Mouse (Mus musculus) lung, postnatal 10 days (tissue): ENCODE data around the gene Crlf3.
"Not testable (repeated sequence)": the region's sequence is repeated elsewhere in the genome, so short reads cannot be mapped to it uniquely, and the experiment has no call there.

Experiments
- DNase-seq: peaks from one replicate; pipeline ENCODE4 v3.0.0; 2021

Gene Crlf3

DNA sequence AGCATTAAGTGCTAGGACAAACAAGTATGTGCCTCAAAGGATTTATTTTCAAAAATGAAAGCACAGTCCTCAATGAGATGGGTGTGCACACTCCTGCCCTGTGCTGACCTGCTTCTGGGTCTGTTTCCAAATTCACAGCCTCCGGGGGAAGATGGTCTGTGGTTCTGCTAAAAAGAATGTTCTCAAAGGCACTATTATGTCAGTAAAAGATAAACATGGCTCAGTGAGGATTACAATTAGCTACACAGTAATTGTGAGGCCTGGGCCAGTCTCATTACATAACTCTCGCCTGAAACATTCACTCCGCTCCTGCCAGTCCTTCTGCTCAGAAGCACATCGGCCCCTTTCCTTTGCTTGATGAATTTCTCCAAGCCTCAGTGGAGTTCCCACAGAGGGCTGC is 18.6 kb downstream of the Crlf3 start:
- DNase-seq = no peak

DNA sequence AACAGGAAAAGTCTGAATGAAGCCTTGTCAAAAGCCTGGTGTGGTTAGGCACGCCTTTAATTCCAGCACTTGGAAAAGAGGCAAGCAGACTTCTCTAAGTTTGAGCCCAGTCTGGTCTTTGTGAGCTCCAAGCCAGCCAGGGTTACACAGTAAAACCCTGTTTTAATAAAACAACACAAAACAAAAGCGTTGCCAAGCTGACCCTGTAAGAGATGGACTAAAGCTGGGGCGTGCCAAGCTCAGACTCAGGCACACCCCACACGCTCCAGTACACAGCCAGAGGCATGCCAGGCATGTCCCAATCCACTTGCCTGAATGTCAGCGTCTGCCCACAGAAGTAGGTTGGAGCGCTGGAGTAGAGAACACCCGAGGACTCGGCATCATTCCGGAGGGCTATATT is 24.6 kb downstream of the Crlf3 start:
- peak; percentile 33 for DNase-seq

DNA sequence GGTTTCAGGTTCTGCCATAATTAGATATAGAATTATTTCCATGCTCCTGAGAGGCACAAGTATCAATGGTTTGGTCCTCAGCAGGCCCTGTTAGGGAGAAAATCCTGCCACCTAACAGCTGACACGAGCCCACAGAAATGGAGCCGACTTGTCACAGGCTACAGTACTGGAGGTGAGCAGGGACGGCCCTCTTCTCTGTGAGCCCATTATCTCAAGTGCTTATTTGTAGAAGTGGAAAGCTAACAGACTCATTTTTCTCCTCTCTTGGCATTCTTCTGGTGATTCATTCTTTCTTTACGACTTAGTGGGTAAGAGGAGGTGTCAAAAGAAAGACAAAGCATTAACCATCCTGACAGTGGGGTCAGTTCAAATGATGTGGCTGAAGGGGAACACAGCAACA is 26.1 kb downstream of the Crlf3 start:
- no peak for DNase-seq

DNA sequence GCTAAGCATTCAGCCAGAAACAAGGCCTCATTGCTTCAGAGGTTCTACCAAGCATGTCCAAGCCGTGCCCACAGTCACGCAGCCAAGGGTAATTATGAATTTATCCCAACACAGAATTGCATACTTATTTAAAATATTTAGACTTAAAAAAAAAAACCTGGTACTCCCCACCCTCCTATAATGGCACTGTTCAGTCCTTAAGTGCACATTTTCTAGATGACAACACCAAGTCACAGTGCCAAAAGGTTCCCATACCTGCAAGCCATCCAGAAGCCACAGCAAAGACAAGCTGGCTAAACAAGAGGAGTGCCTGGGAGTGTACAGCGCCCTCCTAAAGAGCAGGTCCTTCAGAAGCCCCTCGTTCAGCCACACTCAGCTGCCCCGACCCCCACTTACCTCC is 27.6 kb downstream of the Crlf3 start:
- no peak for DNase-seq

DNA sequence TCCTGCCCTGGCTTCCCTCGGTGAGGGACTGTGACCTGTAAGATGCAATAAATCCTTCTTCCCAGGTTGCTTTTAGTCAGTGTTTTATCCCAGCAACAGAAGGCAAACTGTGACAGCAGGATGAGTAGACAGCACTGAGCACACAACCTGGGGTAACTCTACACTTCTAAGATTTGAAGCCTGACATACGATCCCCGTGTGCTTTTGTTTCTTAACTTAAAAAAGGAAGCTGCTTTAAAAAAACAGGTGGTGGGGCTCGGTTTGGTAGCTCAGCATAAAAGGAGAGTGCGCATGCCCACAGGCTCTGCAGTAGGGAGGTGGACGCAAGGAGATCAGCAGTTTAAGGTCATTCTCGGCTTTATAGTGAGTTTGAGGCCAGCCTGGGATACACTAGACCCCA is 28.3 kb downstream of the Crlf3 start:
- no peak for DNase-seq

DNA sequence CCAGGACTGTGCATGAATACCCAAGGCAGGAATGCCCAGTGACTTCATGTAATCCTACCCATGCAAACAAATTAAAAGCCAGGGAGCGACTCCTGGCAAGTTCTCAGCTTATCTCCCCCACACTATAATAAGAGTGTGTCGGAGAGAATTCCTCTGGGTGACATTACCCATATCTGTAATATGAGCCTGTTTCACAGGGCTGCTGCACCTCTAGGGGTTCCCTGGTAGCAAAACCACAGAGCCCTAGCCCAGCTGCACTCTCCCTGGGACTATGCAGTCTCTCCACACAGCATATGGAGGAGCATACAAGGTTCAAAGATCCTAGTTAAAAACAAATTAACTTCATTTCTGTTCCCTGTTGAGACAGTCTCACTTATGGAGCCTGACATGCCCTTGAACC is 30.7 kb downstream of the Crlf3 start:
- peak; percentile 8 for DNase-seq

DNA sequence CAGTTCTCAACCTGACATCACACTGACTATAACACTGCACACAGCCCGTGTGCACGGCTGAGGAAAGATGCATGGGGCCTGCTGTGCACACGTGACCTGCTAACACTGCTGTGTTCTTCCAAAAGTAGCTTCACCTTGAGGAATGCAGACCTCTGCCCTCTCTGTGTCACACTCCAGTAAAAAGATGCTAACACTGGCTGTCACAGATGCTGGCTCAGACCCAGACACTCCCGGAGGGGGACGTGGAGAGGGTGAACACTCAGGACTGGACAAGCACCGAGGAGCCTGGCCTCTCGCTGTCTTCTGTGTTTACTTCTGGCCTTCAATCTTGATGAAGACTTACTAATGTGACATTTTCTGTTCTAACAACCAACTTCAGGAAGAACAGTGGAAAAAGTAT is 33.9 kb downstream of the Crlf3 start:
- DNase-seq = no peak

DNA sequence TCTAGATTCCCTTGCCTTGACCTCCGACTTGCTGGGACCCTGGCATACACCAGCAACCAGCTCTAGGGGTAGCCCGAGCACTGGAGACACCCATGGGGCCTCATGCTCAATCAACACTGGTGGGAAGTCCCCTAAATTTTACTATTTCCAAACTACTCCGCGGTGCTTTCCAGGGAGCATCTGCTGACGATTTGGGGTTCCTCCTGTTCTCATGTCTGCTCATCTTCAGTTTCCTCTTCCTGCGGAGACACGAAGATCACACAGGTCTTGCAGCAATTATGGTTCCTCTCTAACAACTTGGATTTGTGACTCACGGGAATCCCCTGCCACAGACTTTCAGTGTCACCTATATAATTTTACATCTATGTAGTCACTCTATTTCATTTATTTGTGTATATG is 37.4 kb downstream of the Crlf3 start:
- no peak for DNase-seq

DNA sequence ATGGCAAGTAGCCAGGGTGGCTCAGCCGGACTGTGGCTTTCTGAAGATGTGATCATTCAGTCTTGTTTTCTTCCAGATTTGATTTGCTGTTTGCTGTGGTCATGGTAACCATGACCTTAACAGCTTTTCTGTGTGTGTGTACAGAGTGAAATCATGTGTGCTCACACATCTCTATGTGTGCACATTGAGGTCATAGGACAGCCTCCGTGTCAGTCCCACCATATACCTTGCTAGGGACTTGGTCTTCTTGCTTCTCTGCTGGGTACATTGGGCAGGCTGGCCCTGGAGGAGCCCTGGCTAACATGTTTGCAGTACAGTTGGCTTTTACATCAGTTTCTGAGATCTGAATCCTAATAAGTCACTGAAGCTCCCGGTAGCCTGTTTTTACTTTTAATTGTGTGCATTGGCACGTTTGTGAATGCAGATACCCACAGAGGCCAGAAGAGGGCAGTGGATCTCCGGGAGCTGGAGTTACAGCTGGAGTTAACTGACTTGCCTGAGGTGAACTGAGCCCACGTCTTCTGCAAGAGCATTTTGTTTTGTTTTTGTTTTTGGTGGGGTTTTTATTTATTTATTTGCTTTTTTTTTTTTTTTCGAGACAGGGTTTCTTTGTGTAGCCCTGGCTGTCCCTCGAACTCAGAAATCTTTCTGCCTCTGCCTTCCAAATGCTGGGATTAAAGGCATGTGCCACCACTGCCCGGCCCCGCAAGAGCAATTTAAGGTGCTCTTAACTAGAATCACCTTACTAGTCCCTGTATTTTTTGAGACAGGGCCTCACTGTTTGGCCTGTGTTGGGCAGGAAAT is 38.0 kb downstream of the Crlf3 start:
- DNase-seq = peak; percentile 72

DNA sequence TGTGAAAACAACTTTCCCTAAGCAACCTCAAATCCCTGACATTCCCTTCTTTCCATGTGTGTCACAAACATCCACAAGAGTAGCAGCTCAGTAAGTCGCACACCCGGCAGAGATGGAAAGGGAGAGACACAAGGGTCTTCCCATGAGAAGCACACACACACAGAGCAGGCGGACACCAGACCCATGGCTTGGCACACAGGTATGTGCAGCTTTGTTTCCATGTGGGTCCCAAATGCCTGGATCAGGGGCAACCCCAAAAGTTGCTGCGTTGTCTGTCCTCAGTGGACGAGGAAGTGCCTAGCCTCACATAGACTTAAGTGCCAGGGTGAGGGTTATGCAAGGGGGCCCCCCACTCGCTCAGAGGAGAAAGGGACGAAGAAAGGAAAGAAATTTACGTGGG is 43.3 kb downstream of the Crlf3 start:
- DNase-seq = no peak

DNA sequence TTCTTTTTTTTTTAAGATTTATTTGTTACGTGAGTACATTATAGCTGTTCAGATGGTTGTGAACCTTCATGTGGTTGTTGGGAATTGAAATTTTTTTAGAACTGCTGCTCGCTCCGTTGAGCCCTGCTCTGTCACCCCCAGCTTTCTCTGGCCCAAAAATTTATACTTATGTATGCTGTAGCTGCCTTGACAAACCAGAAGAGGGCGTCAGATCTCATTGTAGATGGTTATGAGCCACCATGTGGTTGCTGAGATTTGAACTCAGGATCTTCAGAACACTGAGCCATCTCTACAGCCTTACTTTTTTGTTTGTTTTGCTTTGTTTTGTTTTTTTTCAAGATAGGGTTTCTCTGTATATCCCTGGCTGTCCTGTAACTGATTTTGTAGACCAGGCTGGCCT is 59.5 kb downstream of the Crlf3 start:
- no peak for DNase-seq

DNA sequence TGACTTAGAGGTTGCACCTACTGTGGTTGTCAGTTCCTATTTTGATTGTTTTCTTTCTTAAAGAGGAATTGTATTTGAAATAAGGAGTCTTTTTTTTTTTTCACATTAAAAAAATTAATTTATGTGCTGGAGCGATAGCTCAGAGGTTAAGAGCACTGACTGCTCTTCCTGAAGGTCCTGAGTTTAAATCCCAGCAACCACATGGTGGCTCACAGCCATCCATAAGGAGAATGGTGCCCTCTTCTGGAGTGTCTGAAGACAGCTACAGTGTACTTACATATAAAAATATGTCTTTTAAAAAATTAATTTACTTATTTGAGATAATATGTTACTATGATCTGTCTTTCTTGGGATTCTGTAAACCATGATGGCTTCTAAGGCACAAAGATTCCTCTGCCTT is 61.0 kb downstream of the Crlf3 start:
- no peak for DNase-seq

DNA sequence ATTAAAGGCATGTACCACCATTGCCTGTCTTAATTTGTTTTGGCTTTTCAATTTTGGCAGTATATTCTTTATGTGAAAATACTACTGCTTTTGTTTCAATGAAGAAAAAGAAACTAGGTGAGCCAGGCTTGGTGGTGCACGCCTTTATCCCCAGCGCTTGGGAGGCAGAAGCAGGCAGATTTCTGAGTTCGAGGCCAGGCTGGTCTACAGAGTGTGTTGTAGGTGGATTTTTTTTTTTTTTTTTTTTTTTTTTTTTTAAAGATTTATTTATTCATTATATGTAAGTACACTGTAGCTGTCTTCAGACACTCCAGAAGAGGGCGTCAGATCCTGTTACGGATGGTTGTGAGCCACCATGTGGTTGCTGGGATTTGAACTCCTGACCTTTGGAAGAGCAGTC is 64.3 kb downstream of the Crlf3 start:
- not testable (repeated sequence) for DNase-seq
